Mouse (Mus musculus) lung, postnatal 0 days (tissue): ENCODE measurements around the gene Tssc4. TPM values are rescaled to one million over a fixed set of nuclear protein-coding genes. Genes with fewer than 3 reads are reported as not detected.

ENCODE experiments used
- ATAC-seq: fragments of 200-750 bp; cut with Nextera tagmentation; 2 replicates; pipeline ENCODE4 v1.8.0; 2017; ENCODE audit warnings: moderate library complexity
- DNase-seq: peaks from one replicate; pipeline ENCODE4 v3.0.0-alpha.2; 2016; ENCODE audit warnings: low spot score
- H3K27ac ChIP-seq: fragments of 300-500 bp; sonication (generic); 2 replicates; pipeline ENCODE4 v1.5.1; 2014; ENCODE audit warnings: antibody characterized with exemption, mild to moderate bottlenecking, low read length, mixed read lengths
- H3K27me3 ChIP-seq: fragments of 300-500 bp; sonication (generic); replicated peaks from 2 replicates; pipeline ENCODE4 v1.6.1; 2014; ENCODE audit warnings: low read length, mixed read lengths; ENCODE audit not compliant: insufficient read depth
- H3K36me3 ChIP-seq: fragments of 300-500 bp; sonication (generic); 2 replicates; pipeline ENCODE4 v1.6.1; 2014; ENCODE audit warnings: low read length, mixed read lengths; ENCODE audit not compliant: insufficient read depth
- H3K4me1 ChIP-seq: fragments of 300-500 bp; sonication (generic); 2 replicates; pipeline ENCODE4 v1.6.1; 2014; ENCODE audit warnings: antibody characterized with exemption, low read depth, low read length, mixed read lengths; ENCODE audit not compliant: insufficient read depth
- H3K4me2 ChIP-seq: fragments of 300-500 bp; sonication (generic); replicated peaks from 2 replicates; pipeline ENCODE4 v1.6.1; 2014; ENCODE audit warnings: low read depth, mild to moderate bottlenecking, low read length, moderate library complexity, mixed read lengths
- H3K4me3 ChIP-seq: fragments of 300-500 bp; sonication (generic); 2 replicates; pipeline ENCODE4 v1.5.1; 2014; ENCODE audit warnings: low read depth, low read length
- H3K9ac ChIP-seq: fragments of 300-500 bp; sonication (generic); replicated peaks from 2 replicates; pipeline ENCODE4 v1.6.1; 2014; ENCODE audit warnings: low read depth, mild to moderate bottlenecking
- H3K9me3 ChIP-seq: fragments of 300-500 bp; sonication (generic); 2 replicates; pipeline ENCODE4 v1.6.1; 2016; ENCODE audit warnings: low read length, mixed read lengths
- CTCF ChIP-seq: IDR thresholded peaks from 2 replicates; pipeline ENCODE4 v1.5.1; 2016; ENCODE audit warnings: antibody characterized with exemption, mild to moderate bottlenecking
- EP300 ChIP-seq: IDR thresholded peaks from 2 replicates; pipeline ENCODE4 v1.6.1; 2016; ENCODE audit warnings: antibody characterized with exemption, mild to moderate bottlenecking, control low read depth
- WGBS: fragments of 180-500 bp; shearing (Covaris S2); extraction: QIAGEN DNeasy Blood & Tissue Kit; methylation state at CpG from one replicate; pipeline ENCODE4 v1.1.7; 2014; 5-methylcytosine and 5-hydroxymethylcytosine counted together
- polyA plus RNA-seq: library from polyadenylated mRNA; unstranded; fragments of >200 nt; fragmentation: Nextera tagmentation; extraction: Ambion mirVana; gene quantifications from 2 replicates; pipeline ENCODE4 v1.2.1, GENCODE M21; 2015

Gene Tssc4
- polyA plus RNA-seq, result 52.3 and 54.5 TPM in 2 replicates

- Histone ChIP-seq H3K4me3 (peak within 1 kb of the TSS; percentile 69), H3K36me3 (peaks cover 34% of the 10 kb centered on the region), H3K9me3 (no peaks in the 10 kb centered on the region), H3K4me2 (peak within 1 kb of the TSS; percentile 85), H3K9ac (peak within 1 kb of the TSS; percentile 83), H3K27me3 (no peaks in the 10 kb centered on the region), H3K27ac (peak within 1 kb of the TSS; percentile 90), H3K4me1 (peaks cover 16% of the 10 kb centered on the region; the same call in 1 of the 2 replicates)
- TF ChIP-seq EP300, result peak; percentile 93
- TF ChIP-seq CTCF, result no peak
- DNase-seq, result peak; percentile 100
- 1% methylated on average over 51 of the region's 51 CpGs for WGBS
- peak; percentile 97 for ATAC-seq
These were observed at the start of gene Tssc4 for GRCm38 (mm10) chr7:143068882-143069591. Tssc4 (plus strand) TSS chr7:143069249.

DNA sequence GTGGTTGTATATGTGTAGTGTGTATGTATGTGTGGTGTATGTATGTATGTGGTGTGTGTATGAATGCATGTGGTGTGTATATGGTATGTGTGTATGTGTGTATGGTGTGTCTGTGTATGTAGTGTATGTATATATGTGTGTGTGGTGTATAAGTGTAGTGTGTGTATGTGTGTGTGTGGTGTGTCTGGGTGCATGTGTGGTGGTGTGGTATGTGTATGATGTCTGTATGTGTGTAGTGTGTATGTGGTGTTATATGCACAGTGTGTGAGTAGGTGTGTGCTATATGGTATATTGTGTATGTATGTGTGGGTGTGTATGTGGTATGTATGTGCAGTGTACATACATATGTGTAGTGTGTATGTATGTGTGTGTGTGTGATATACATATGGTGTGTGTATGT is 49.0 kb upstream of the Tssc4 start:
- peaks cover 14% of the 10 kb centered on the region for H3K4me1 ChIP-seq
- ATAC-seq (no peak), DNase-seq (no peak)
- H3K36me3 ChIP-seq, result no peaks in the 10 kb centered on the region
- H3K4me3 ChIP-seq, result no peak overlapping the region
- H3K9me3 ChIP-seq, result no peaks in the 10 kb centered on the region
- no peak overlapping the region for H3K27ac ChIP-seq
- no peak overlapping the region for H3K4me2 ChIP-seq
- no peaks in the 10 kb centered on the region for H3K27me3 ChIP-seq
- TF ChIP-seq CTCF (no peak), EP300 (no peak)
- H3K9ac ChIP-seq, result no peak overlapping the region

GRCm38 (mm10) chr7:143020764-143021163 is 48.3 kb upstream of the Tssc4 start:
- no peak overlapping the region for H3K4me3 ChIP-seq
- DNase-seq (no peak), ATAC-seq (no peak)
- H3K4me1 ChIP-seq, result peaks cover 8% of the 10 kb centered on the region
- H3K27ac ChIP-seq, result no peak overlapping the region
- no peaks in the 10 kb centered on the region for H3K36me3 ChIP-seq
- no peaks in the 10 kb centered on the region for H3K9me3 ChIP-seq
- WGBS, result 75% methylated on average over 3 of the region's 3 CpGs
- H3K27me3 ChIP-seq, result no peaks in the 10 kb centered on the region
- H3K9ac ChIP-seq, result no peak overlapping the region
- TF ChIP-seq EP300, result no peak
- no peak for TF ChIP-seq CTCF
- H3K4me2 ChIP-seq, result no peak overlapping the region

GRCm38 (mm10) chr7:143021356-143022164 is 47.5 kb upstream of the Tssc4 start:
- no peaks in the 10 kb centered on the region for H3K36me3 ChIP-seq
- H3K4me2 ChIP-seq, result no peak overlapping the region
- no peak for TF ChIP-seq EP300
- TF ChIP-seq CTCF, result no peak
- H3K9me3 ChIP-seq, result no peaks in the 10 kb centered on the region
- peaks cover 3% of the 10 kb centered on the region for H3K4me1 ChIP-seq
- ATAC-seq (peak; percentile 52), DNase-seq (no peak)
- no peak overlapping the region for H3K4me3 ChIP-seq
- H3K27me3 ChIP-seq, result no peaks in the 10 kb centered on the region
- H3K9ac ChIP-seq, result no peak overlapping the region
- WGBS, result 40% methylated on average over 5 of the region's 5 CpGs
- no peak overlapping the region for H3K27ac ChIP-seq

DNA sequence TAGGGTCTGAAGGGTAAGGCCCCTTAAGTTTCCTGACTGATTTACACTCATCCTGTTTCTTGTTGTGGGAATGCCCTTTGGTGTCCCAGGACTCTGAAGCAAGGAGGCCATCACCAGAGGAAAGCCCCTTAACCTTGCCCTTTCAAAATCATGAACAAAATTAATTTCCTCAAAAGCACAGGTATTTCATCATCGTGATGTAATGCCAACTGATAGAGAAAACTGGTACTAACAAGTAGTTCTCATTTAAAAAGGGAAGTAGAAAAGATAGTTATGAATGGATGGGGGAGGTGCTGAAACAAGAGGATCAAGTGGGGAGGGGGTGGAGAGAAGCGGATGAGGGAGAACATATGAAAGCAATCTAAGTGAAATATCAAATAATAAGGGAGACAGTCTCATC is 45.5 kb upstream of the Tssc4 start:
- no peak for DNase-seq
- Histone ChIP-seq H3K9ac (no peak overlapping the region), H3K9me3 (no peaks in the 10 kb centered on the region), H3K4me3 (no peak overlapping the region), H3K27ac (no peak overlapping the region), H3K4me1 (no peaks in the 10 kb centered on the region), H3K27me3 (no peaks in the 10 kb centered on the region), H3K36me3 (no peaks in the 10 kb centered on the region), H3K4me2 (no peak overlapping the region)
- TF ChIP-seq EP300 (no peak), CTCF (no peak)
- no peak for ATAC-seq
- 82% methylated on average over 2 of the region's 2 CpGs for WGBS

- Histone ChIP-seq H3K4me2 (no peak overlapping the region), H3K27me3 (no peaks in the 10 kb centered on the region), H3K4me1 (no peaks in the 10 kb centered on the region), H3K36me3 (no peaks in the 10 kb centered on the region), H3K9me3 (no peaks in the 10 kb centered on the region), H3K4me3 (no peak overlapping the region), H3K9ac (no peak overlapping the region), H3K27ac (no peak overlapping the region)
- TF ChIP-seq EP300 (no peak), CTCF (no peak)
- DNase-seq (no peak), ATAC-seq (no peak)
- 100% methylated on average over 1 of the region's 1 CpGs for WGBS
These were observed 44.8 kb upstream of the Tssc4 start for GRCm38 (mm10) chr7:143024293-143024692.
